13 mouse cellular contexts compared by ENCODE assay signal in the genomic region with DNA sequence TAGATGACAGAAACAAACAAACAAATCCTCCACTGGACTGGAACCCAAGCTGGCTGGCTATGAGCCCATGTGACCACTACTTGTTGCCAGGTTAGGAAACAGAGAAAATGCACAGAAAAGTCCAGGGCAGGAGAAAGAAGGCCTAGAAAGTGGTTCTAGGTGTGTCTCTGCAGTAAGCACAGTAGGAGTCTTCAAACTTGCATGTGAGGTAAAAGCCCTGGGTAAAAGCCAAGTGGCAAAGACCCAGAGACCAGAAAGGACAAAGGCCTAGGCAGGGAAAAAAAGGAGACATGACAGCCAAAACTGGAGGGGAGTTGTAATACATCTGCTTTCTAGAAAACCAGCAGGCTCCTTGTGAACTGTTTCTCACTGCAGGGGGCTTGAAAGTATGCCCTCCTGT. TPM values are rescaled to one million over a fixed set of nuclear protein-coding genes. Genes with fewer than 3 reads are reported as not detected.
DNase-seq lines count a peak whose midpoint lies in the region; ATAC-seq and TF ChIP-seq lines count a peak whose summit lies in the region.
"Had no signal": no experiment of that assay in that cellular context is flagged by ENCODE, and none has a peak within 500 bp of the region (broad histone marks: within the 10 kb centered on the region; RNA-seq: fewer than 3 reads in every experiment).

No protein-coding gene starts in this region.

- H3K36me3 ChIP-seq in ES-Bruce4 (ENCODE audit: control insufficient read depth, insufficient read depth, low read length, poor library complexity, severe bottlenecking): no peaks in the 10 kb centered on the region
- H3K36me3 ChIP-seq: liver, embryonic 12.5 days; neural tube, embryonic 13.5 days had no signal

- TF ChIP-seq EP300 in ES-Bruce4 (IDR thresholded peaks at IDR 0.05; ENCODE audit: insufficient read depth, low read depth, low read length): no peak

- TF ChIP-seq CTCF in ES-Bruce4 (IDR thresholded peaks at IDR 0.05; ENCODE audit: low read depth, low read length): no peak
- TF ChIP-seq CTCF in brain, embryonic 14.5 days (IDR thresholded peaks at IDR 0.05; ENCODE audit: borderline replicate concordance, extremely low read depth, insufficient read depth, insufficient read length): no peak

- intact Hi-C loops in heart, postnatal 36 days (cut with DNase I): no loop called here
- intact Hi-C loops in left cerebral cortex, postnatal 4 days (cut with DNase I): no loop called here

- no peaks in the 10 kb centered on the region for H3K9me3 ChIP-seq in ES-Bruce4 (replicated peaks; ENCODE audit: control insufficient read depth, insufficient read depth, low read length, poor library complexity, severe bottlenecking)
- H3K9me3 ChIP-seq: liver, embryonic 12.5 days; neural tube, embryonic 13.5 days had no signal

- peak overlapping the region; percentile 32; the same call in 1 of the 2 replicates for H3K27ac ChIP-seq in ES-Bruce4 (ENCODE audit: insufficient read depth, low read length)
- H3K27ac ChIP-seq: liver, embryonic 12.5 days; neural tube, embryonic 13.5 days had no signal

- DNase-seq in heart, adult 18-20 months: peak; percentile 47 to 57
- DNase-seq in heart, postnatal 36 days: no peak
- peak; percentile 17 for DNase-seq in left cerebral cortex, postnatal 4 days
- no peak for DNase-seq in left cerebral cortex, adult 8-10 months (ENCODE audit: low spot score in 2 of 2)
- peak; percentile 41 for DNase-seq in brain, embryonic 14.5 days (ENCODE audit: low read depth)
- DNase-seq: cerebellum, adult 11-12 months; embryo, embryonic 11 days; gastrocnemius, postnatal 14 days; thymus, postnatal 14 days had no signal

- H3K9ac ChIP-seq in ES-Bruce4 (ENCODE audit: low read depth, poor library complexity, severe bottlenecking): no peak overlapping the region
- H3K9ac ChIP-seq: liver, embryonic 12.5 days; neural tube, embryonic 13.5 days had no signal

- H3K4me1 ChIP-seq in ES-Bruce4 (ENCODE audit: control insufficient read depth, insufficient read depth, low read length): peaks cover 1% of the 10 kb centered on the region

- H3K4me3 ChIP-seq in ES-Bruce4 (ENCODE audit: low read depth, low read length): no peak overlapping the region
- H3K4me3 ChIP-seq: liver, embryonic 12.5 days; neural tube, embryonic 13.5 days had no signal

- TF ChIP-seq POLR2A in ES-Bruce4 (IDR thresholded peaks at IDR 0.05; ENCODE audit: insufficient read depth, low read length): no peak
- TF ChIP-seq POLR2A in brain, embryonic 14.5 days (IDR thresholded peaks at IDR 0.05; ENCODE audit: borderline replicate concordance, extremely low read depth, insufficient read depth, insufficient read length, poor library complexity, severe bottlenecking): no peak

- H3K27me3 ChIP-seq in ES-Bruce4 (ENCODE audit: control insufficient read depth, insufficient read depth, low read length, poor library complexity, severe bottlenecking): no peaks in the 10 kb centered on the region
- H3K27me3 ChIP-seq: neural tube, embryonic 13.5 days had no signal

- no peak for ATAC-seq in megakaryocyte progenitor cell, adult 5-6 weeks (replicated peaks; ENCODE audit: poor library complexity)
- ATAC-seq: liver, embryonic 12.5 days had no signal

RNA-seq across cellular contexts. Expression of gene Traf6, which starts 52.7 kb away (rescaled TPM):
- total RNA-seq in heart, adult 18-20 months (2021): 1 to 10 TPM; 9.4 TPM
- 10 to 100 TPM in 1 of 2 experiments, 1 to 10 TPM in 1; 9.0 to 10.3 TPM for total RNA-seq in heart, postnatal 36 days (2021)
- total RNA-seq in left cerebral cortex, postnatal 4 days (2021): 10 to 100 TPM; 13.9 to 17.7 TPM
- total RNA-seq in left cerebral cortex, adult 8-10 months (2022): 10 to 100 TPM; 10.9 to 14.2 (median 12.5) TPM
- polyA plus RNA-seq in ES-Bruce4 (2011; ENCODE audit: insufficient read depth, insufficient read length, low read depth, missing spikeins): 17.5 and 17.6 TPM in 2 replicates
- 15.1 and 15.9 TPM in 2 replicates for polyA plus RNA-seq in brain, embryonic 14.5 days (2012; rRNA removed)
- 24.5 and 27.1 TPM in 2 replicates for total RNA-seq in megakaryocyte progenitor cell, adult 5-6 weeks (2015)
- total RNA-seq in megakaryocyte progenitor cell, adult 5-6 weeks (2017): 14.0 and 14.1 TPM in 2 replicates

Comparison
In these comparisons a context has a peak if more than half of its experiments do, and no peak if none do; other contexts are left out.
1. DNase-seq: peak in heart, adult 18-20 months (2 of 2), left cerebral cortex, postnatal 4 days (single experiment) and brain, embryonic 14.5 days (single experiment); none in heart, postnatal 36 days (0 of 2) and left cerebral cortex, adult 8-10 months (0 of 2).